Mouse (Mus musculus) liver, embryonic 11.5 days (tissue): ENCODE data around the gene Gsk3a. TPM values are rescaled to one million over a fixed set of nuclear protein-coding genes. Genes with fewer than 3 reads are reported as not detected.

Source experiments
- ATAC-seq: fragments of 200-750 bp; cut with Nextera tagmentation; replicated peaks from 2 replicates; pipeline ENCODE4 v1.8.0; 2017; ENCODE audit warnings: moderate number of reproducible peaks, mild to moderate bottlenecking, moderate TSS enrichment, moderate library complexity; ENCODE audit not compliant: low FRiP score
- DNase-seq: peaks from one replicate; pipeline ENCODE4 v3.0.0-alpha.2; 2017; ENCODE audit warnings: low spot score
- H3K27ac ChIP-seq: fragments of 300-500 bp; sonication (generic); 2 replicates; pipeline ENCODE4 v1.5.1; 2014; ENCODE audit warnings: mild to moderate bottlenecking, low read depth, low read length, control low read depth
- H3K27me3 ChIP-seq: fragments of 300-500 bp; sonication (generic); replicated peaks from 2 replicates; pipeline ENCODE4 v1.6.1; 2014; ENCODE audit warnings: low read length, mixed read lengths; ENCODE audit not compliant: control insufficient read depth, insufficient read depth
- H3K36me3 ChIP-seq: fragments of 300-500 bp; sonication (generic); 2 replicates; pipeline ENCODE4 v1.6.1; 2014; ENCODE audit warnings: mild to moderate bottlenecking, low read length, moderate library complexity, mixed read lengths; ENCODE audit not compliant: control insufficient read depth, insufficient read depth
- H3K4me1 ChIP-seq: fragments of 300-500 bp; sonication (generic); replicated peaks from 2 replicates; pipeline ENCODE4 v1.6.1; 2014; ENCODE audit warnings: low read length, mixed read lengths; ENCODE audit not compliant: control insufficient read depth, insufficient read depth
- H3K4me2 ChIP-seq: fragments of 300-500 bp; sonication (generic); 2 replicates; pipeline ENCODE4 v1.6.1; 2014; ENCODE audit warnings: mild to moderate bottlenecking, control low read depth, moderate library complexity
- H3K4me3 ChIP-seq: fragments of 300-500 bp; sonication (generic); 2 replicates; pipeline ENCODE4 v1.5.1; 2014; ENCODE audit warnings: low read depth, low read length, control low read depth
- H3K9ac ChIP-seq: fragments of 300-500 bp; sonication (generic); 2 replicates; pipeline ENCODE4 v1.6.1; 2014; ENCODE audit warnings: low read depth, low read length, control low read depth
- H3K9me3 ChIP-seq: fragments of 300-500 bp; sonication (generic); 2 replicates; pipeline ENCODE4 v1.6.1; 2016; ENCODE audit warnings: low read length, inconsistent platforms, mixed read lengths; ENCODE audit not compliant: control insufficient read depth
- WGBS: fragments of 180-500 bp; shearing (Covaris S2); extraction: QIAGEN DNeasy Blood & Tissue Kit; methylation state at CpG from one replicate; pipeline ENCODE4 v1.1.7; 2014; 5-methylcytosine and 5-hydroxymethylcytosine counted together
- polyA plus RNA-seq: library from polyadenylated mRNA; unstranded; fragments of >200 nt; fragmentation: Nextera tagmentation; extraction: Ambion mirVana; gene quantifications from 2 replicates; pipeline ENCODE4 v1.2.1, GENCODE M21; 2014

The Gsk3a gene
- polyA plus RNA-seq, result 11.0 and 13.0 TPM in 2 replicates

DNA sequence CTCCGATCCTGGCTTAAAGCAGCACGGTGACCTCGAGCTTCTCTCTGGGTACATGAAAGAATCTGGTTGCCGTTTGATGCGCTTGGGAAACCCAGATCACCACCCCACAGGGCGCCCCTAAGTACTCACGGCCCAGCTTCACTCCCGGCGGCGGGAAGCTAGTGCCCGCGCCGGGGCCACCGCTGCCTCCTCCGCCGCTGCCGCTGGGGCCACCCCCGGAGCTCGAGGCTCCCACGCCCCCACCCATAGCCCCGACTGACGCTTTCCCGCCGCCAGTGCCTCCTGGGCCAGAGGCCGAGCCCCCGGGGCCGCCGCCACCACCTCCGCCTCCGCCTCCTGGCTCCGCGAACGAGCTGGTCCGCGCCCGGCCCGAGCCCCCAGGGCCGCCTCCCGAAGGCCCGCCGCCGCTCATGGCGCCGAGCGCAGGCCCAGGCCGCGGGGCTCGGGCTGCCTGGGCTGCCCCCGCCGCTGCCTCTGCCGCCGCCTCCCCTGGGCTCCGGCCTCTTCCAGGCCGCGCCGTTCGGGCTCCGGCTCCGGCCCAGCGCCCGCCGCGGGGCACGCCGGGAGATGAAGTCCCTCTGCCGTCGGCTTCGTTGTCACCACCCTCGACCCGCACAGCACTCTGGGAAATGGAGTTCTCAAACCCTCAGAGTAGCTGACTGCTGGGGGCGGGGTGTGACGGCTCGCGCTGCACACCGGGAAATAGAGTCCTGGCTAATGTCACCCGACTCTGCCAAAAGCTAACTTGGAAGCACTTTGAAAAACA lies at the start of gene Gsk3a:
Gsk3a (minus strand) TSS at position 603 of the 766 bp plus-strand sequence.
- ATAC-seq (peak; percentile 83), DNase-seq (no peak)
- peak within 1 kb of the TSS; percentile 99 for H3K9ac ChIP-seq
- H3K27ac ChIP-seq, result peak within 1 kb of the TSS; percentile 63
- H3K4me3 ChIP-seq, result peak within 1 kb of the TSS; percentile 99
- peaks cover 17% of the 10 kb centered on the region for H3K4me1 ChIP-seq
- H3K27me3 ChIP-seq, result no peaks in the 10 kb centered on the region
- peak within 1 kb of the TSS; percentile 97 for H3K4me2 ChIP-seq
- H3K9me3 ChIP-seq, result no peaks in the 10 kb centered on the region
- WGBS, result under 1% methylated on average over 69 of the region's 76 CpGs
- H3K36me3 ChIP-seq, result peaks cover 20% of the 10 kb centered on the region

DNA sequence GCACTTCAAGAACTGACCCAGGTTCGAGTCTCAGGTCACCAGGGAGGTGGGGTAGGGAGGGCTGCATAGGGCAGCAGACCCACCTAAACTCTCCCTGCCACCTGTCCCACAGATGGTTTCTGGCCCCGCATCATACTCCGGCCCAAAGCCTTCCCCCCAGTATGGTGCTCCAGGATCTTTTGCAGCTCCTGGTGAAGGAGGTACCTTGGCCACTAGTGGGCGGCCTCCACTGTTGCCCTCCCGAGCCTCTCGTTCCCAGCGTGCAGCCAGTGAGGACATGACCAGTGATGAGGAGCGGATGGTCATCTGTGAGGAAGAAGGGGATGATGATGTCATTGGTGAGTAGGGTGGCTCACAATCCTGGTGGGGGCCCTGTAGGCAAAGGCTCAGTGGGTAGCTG lies 49.3 kb upstream of the Gsk3a start:
- ATAC-seq (no peak), DNase-seq (no peak)
- Histone ChIP-seq H3K36me3 (peaks cover 74% of the 10 kb centered on the region), H3K27ac (no peak overlapping the region), H3K4me2 (no peak overlapping the region), H3K9me3 (peaks cover 5% of the 10 kb centered on the region; the same call in 1 of the 2 replicates), H3K4me1 (peaks cover 20% of the 10 kb centered on the region), H3K4me3 (no peak overlapping the region), H3K9ac (no peak overlapping the region), H3K27me3 (no peaks in the 10 kb centered on the region)
- WGBS, result 82% methylated on average over 8 of the region's 8 CpGs

DNA sequence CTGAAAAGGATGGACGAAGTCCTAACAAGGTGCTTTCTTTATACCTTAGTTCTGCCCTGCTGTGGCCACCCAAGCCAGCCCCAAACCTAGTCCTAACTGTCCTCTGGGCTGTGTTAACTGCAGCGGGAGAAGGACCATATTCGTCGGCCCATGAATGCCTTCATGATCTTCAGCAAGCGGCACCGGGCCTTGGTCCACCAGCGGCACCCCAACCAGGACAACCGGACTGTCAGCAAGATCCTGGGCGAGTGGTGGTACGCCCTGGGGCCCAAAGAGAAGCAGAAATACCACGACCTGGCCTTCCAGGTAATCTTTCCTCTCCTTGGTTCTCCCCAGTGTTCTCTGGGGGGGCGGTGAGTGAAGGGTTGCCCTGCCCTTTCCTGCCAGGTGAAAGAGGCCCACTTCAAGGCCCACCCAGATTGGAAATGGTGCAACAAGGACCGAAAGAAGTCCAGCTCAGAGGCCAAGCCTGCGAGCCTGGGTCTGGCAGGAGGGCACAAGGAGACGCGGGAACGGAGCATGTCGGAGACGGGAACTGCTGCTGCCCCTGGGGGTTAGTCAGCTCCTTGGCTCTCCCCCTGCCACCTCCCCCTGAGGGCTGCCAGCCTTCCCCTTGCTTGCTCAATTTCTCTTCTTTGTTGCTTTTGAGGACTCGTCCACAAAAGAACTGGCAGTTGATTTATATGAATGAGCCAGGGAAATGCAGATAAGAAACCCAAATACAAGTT lies 48.0 kb upstream of the Gsk3a start:
- Histone ChIP-seq H3K9me3 (peaks cover 5% of the 10 kb centered on the region; the same call in 1 of the 2 replicates), H3K9ac (no peak overlapping the region), H3K4me3 (no peak overlapping the region), H3K27ac (no peak overlapping the region), H3K4me2 (no peak overlapping the region), H3K4me1 (peaks cover 26% of the 10 kb centered on the region), H3K27me3 (no peaks in the 10 kb centered on the region), H3K36me3 (peaks cover 61% of the 10 kb centered on the region)
- 94% methylated on average over 20 of the region's 20 CpGs for whole genome bisulfite sequencing
- no peak for DNase-seq
- no peak for ATAC-seq

DNA sequence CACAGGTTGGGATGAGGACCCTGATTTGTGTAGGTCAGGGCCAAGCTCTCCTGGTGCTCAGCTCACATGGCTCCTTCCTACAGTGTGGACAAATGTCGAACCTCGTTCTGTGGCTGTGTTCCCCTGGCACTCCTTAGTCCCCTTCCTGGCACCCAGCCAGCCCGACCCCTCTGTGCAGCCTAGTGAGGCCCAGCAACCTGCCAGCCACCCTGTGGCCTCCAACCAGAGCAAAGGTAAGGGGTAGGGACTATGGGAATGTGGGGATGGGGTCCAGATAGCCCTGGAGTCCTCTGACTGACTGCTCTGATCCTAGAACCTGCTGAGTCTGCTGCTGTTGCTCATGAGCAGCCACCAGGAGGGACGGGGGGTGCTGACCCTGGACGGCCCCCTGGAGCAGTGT lies 47.1 kb upstream of the Gsk3a start:
- H3K27ac ChIP-seq, result no peak overlapping the region
- peaks cover 35% of the 10 kb centered on the region for H3K4me1 ChIP-seq
- DNase-seq (no peak), ATAC-seq (no peak)
- WGBS, result 78% methylated on average over 5 of the region's 5 CpGs
- no peaks in the 10 kb centered on the region for H3K27me3 ChIP-seq
- H3K9ac ChIP-seq, result no peak overlapping the region
- no peak overlapping the region for H3K4me2 ChIP-seq
- peaks cover 3% of the 10 kb centered on the region; the same call in 1 of the 2 replicates for H3K9me3 ChIP-seq
- no peak overlapping the region for H3K4me3 ChIP-seq
- peaks cover 52% of the 10 kb centered on the region for H3K36me3 ChIP-seq

DNA sequence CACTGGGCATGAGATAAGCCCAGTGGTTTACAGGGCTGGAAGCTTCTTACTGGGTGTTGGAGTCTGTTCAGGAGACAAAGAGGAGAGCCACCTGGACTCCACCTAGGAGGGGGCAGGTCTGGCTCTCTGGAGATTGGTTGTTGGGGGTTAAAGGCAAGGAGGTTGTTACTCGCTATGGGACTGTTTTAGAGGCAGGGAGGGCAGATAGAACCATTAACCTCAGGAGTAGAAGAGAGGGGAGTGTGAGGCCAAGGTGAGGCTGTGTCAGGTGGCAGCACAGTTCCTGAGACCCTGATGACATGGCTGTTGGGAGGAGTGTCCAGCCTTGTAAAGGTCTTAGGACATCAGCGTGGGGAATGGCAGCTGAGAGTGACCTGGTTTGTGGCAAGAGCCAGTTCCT lies 46.5 kb upstream of the Gsk3a start:
- DNase-seq (no peak), ATAC-seq (no peak)
- Histone ChIP-seq H3K4me3 (peak overlapping the region; percentile 62), H3K4me1 (peaks cover 38% of the 10 kb centered on the region), H3K27me3 (no peaks in the 10 kb centered on the region), H3K36me3 (peaks cover 46% of the 10 kb centered on the region), H3K9me3 (no peaks in the 10 kb centered on the region), H3K9ac (no peak overlapping the region; the same call in 1 of the 2 replicates), H3K27ac (no peak overlapping the region), H3K4me2 (peak overlapping the region; percentile 74)
- 62% methylated on average over 2 of the region's 2 CpGs for WGBS

DNA sequence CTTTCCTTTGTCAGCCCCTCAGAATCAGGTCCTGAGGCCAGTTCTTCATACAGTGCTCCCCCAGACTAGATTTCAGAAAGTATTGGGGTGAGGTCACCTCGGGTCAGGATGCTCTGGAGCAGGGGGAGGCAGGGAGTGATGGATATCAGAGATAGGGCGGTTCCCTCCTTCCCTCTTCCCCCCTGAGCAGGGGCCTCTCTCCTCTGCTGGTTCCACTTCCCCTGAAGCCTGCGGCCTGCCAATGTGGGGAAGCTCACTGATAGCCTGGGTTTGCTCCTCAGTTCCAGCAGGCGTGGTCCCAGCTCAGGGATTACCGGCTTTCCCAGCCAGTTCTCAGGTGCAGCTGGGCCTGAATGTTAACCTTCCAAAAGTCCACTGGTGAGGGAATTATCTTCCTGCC lies 46.0 kb upstream of the Gsk3a start:
- peak overlapping the region; percentile 94; the same call in 1 of the 2 replicates for H3K27ac ChIP-seq
- WGBS, result 10% methylated on average over 5 of the region's 5 CpGs
- H3K4me2 ChIP-seq, result peak overlapping the region; percentile 74
- no peak for DNase-seq
- H3K4me1 ChIP-seq, result peaks cover 38% of the 10 kb centered on the region
- ATAC-seq, result no peak
- H3K9me3 ChIP-seq, result no peaks in the 10 kb centered on the region
- peak overlapping the region; percentile 82 for H3K9ac ChIP-seq
- H3K36me3 ChIP-seq, result peaks cover 41% of the 10 kb centered on the region
- no peaks in the 10 kb centered on the region for H3K27me3 ChIP-seq
- H3K4me3 ChIP-seq, result peak overlapping the region; percentile 62

DNA sequence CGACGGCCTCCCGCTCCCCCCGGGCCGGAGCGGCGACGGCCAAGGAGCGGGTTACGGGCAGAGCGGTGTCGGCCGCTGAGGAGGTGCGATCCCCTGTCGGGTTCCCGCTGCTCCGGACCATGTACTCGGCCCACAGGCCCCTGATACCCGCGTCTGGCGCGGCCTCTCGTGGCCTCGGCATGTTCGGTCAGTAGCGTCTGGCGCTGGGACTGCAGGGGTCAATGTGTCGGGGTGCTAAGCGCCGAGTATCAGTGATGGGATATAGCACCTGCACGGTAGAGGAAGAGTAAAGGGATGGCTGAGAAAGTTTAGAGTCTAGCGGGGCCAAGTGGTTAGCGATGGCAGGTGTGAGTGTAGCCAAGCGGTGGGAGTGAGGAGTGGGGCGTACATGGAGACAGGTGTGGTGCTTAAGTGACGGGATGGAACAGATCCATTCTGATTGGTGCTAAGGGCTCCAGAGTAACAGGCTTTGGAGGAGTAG lies 45.1 kb upstream of the Gsk3a start:
- Histone ChIP-seq H3K36me3 (peaks cover 32% of the 10 kb centered on the region), H3K4me2 (peak overlapping the region; percentile 74), H3K4me1 (peaks cover 39% of the 10 kb centered on the region), H3K27me3 (no peaks in the 10 kb centered on the region), H3K27ac (peak overlapping the region; percentile 94), H3K9me3 (no peaks in the 10 kb centered on the region), H3K9ac (peak overlapping the region; percentile 82), H3K4me3 (peak overlapping the region; percentile 62)
- WGBS, result under 1% methylated on average over 27 of the region's 36 CpGs
- DNase-seq, result peak; percentile 71
- no peak for ATAC-seq

DNA sequence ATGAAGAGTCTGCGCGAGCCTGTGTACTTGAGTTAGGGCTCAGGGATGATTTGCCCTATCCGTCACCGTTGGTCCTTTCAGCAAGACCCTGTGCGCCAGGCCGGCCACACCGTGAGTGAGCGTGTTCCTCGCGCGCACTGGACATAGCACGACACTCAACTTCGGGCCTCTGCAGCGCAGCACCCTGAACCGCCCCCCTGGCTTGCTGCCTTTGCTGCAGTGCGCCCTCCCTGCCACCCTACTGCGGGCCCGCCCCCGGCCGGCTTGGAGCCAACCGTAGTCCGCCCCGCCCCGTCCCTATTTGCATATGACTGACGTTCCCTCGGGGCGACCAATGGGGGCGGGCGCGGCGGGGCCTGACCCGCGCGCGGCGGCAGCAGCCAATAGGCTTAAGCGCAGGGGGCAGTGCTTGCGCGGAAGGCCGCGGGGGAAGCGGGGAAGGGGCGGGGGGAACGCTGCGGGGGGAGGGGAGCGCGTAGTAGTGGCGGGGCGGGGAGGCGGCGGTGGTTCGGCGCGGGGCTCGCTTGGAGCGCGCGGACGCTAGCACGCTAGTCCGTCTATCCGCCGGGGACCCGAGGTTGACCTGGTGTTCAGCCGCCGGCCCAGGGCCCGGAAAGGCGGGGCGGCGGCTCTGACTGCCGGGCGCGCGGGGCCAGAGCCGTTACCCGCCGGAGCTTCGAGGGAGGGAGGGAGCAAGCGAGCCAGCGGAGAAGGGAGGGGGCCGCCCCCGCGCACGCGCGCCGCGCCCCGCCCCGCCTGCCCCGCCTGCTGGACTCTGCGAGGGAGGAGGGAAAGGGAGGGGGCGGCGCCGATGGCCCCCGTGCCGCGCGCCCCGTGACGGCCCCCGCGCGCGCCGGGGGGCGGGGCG lies 44.3 kb upstream of the Gsk3a start:
- Histone ChIP-seq H3K27me3 (no peaks in the 10 kb centered on the region), H3K36me3 (peaks cover 24% of the 10 kb centered on the region), H3K4me1 (peaks cover 45% of the 10 kb centered on the region), H3K4me3 (peak overlapping the region; percentile 62), H3K27ac (peak overlapping the region; percentile 95), H3K9me3 (no peaks in the 10 kb centered on the region), H3K4me2 (peak overlapping the region; percentile 87), H3K9ac (peak overlapping the region; percentile 82)
- peak; percentile 81 for ATAC-seq
- DNase-seq, result peak; percentile 99
- WGBS, result under 1% methylated on average over 74 of the region's 108 CpGs
